Mouse (Mus musculus) spleen, adult 2 months (tissue): ENCODE data around the gene Oxsr1. TPM values are rescaled to one million over a fixed set of nuclear protein-coding genes. Genes with fewer than 3 reads are reported as not detected.
A peak's percentile ranks its signal among the peaks of the same experiment; 100 is the strongest.

Experiments used
- DNase-seq, 2 experiments: peaks; one replicate each; pipeline versions ENCODE4 v3.0.0 to v3.0.0-alpha.2; 2012 to 2021; ENCODE audit warnings: low spot score in 2 of 2, low read depth in 1 of 2
- H3K27ac ChIP-seq: fragments of 200-500 bp; 2 replicates; pipeline ENCODE4 v1.5.1; 2012; ENCODE audit warnings: low read length, inconsistent platforms; ENCODE audit not compliant: insufficient read depth
- H3K27me3 ChIP-seq: fragments of 200-500 bp; 2 replicates; pipeline ENCODE4 v1.6.1; 2012; ENCODE audit warnings: mild to moderate bottlenecking, moderate library complexity, low read length, inconsistent platforms; ENCODE audit not compliant: control insufficient read depth, insufficient read depth
- H3K36me3 ChIP-seq: fragments of 200-500 bp; 2 replicates; pipeline ENCODE4 v1.6.1; 2012; ENCODE audit warnings: mild to moderate bottlenecking, low read length, inconsistent platforms; ENCODE audit not compliant: control insufficient read depth, insufficient read depth
- H3K4me1 ChIP-seq: fragments of 200-500 bp; 2 replicates; pipeline ENCODE4 v1.6.1; 2011; ENCODE audit warnings: inconsistent platforms; ENCODE audit not compliant: control insufficient read depth, insufficient read depth, insufficient read length
- H3K4me3 ChIP-seq: fragments of 200-500 bp; 2 replicates; pipeline ENCODE4 v1.5.1; 2011; ENCODE audit warnings: mild to moderate bottlenecking, inconsistent platforms; ENCODE audit not compliant: insufficient read depth, insufficient read length; ENCODE audit errors: extremely low read depth
- CTCF ChIP-seq: fragments of 200-500 bp; IDR thresholded peaks from 2 replicates; pipeline ENCODE4 v1.5.1; 2011; ENCODE audit warnings: mild to moderate bottlenecking, inconsistent platforms; ENCODE audit not compliant: insufficient read depth, insufficient read length, insufficient replicate concordance; ENCODE audit errors: extremely low read depth
- POLR2A ChIP-seq: fragments of 200-500 bp; IDR thresholded peaks from 2 replicates; pipeline ENCODE4 v1.6.1; 2011; ENCODE audit warnings: low read depth, low read length, inconsistent platforms
- WGBS: fragments of 180-500 bp; shearing (Covaris S2); methylation state at CpG from one replicate; pipeline ENCODE4 v1.1.7; 2018; 5-methylcytosine and 5-hydroxymethylcytosine counted together
- polyA plus RNA-seq: library from polyadenylated mRNA; depleted of rRNA; stranded (reverse); fragments of >200 nt; gene quantifications from 2 replicates; pipeline ENCODE4 v1.2.3, GENCODE M21; 2012

Oxsr1 gene
- polyA plus RNA-seq, 1 experiment: 9.5 TPM

DNA sequence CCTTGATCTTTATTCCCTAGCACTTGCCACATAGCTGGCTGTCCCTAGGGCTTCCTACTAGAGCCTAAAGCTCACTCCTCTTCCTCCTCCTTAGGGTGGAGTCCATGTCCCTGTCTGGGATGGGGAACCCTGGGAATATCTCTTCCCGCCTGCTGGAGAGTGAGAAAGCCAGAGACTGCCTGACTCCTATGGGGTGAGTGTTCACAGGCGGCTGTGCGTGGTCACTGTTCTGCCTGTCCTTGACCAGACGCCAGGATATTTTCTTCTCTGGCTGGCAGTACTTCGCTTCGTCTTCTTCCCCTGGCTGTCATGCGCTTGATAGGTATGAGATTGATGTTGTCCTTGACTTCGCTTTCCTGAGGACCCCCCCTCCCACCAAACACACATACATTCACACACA, 24.1 kb upstream of the Oxsr1 start:
- Histone ChIP-seq H3K27me3 (no peaks in the 10 kb centered on the region), H3K36me3 (peaks cover 28% of the 10 kb centered on the region), H3K4me3 (no peak overlapping the region), H3K4me1 (peaks cover 4% of the 10 kb centered on the region; the same call in 1 of the 2 replicates), H3K27ac (no peak overlapping the region)
- no peak for DNase-seq
- TF ChIP-seq CTCF (no peak), POLR2A (no peak)
- 94% methylated on average over 8 of the region's 8 CpGs for WGBS

DNA sequence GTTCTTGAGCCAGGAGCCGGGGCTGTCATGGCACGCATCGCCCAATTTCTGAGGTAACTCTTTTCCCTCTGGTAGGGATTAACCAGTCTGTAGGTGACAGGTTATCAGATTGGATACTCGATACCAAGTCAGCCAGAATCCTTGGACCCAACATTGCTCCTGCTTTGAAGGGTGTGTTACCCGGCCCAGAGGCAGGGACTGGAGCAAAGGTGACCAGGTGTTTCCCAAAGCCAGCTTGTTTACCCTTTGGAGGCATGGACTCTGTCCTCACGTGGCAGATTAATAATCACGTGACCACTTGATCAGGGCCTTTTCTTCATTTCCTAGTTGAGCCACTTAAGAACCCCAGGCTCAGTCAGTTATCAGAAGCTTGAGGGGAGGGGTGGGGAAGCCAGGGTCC, 20.5 kb upstream of the Oxsr1 start:
- Histone ChIP-seq H3K27ac (no peak overlapping the region), H3K36me3 (peaks cover 20% of the 10 kb centered on the region), H3K4me3 (no peak overlapping the region), H3K4me1 (peaks cover 8% of the 10 kb centered on the region; the same call in 1 of the 2 replicates), H3K27me3 (no peaks in the 10 kb centered on the region)
- WGBS: 90% methylated on average over 7 of the region's 7 CpGs
- TF ChIP-seq POLR2A (no peak), CTCF (no peak)
- no peak for DNase-seq

DNA sequence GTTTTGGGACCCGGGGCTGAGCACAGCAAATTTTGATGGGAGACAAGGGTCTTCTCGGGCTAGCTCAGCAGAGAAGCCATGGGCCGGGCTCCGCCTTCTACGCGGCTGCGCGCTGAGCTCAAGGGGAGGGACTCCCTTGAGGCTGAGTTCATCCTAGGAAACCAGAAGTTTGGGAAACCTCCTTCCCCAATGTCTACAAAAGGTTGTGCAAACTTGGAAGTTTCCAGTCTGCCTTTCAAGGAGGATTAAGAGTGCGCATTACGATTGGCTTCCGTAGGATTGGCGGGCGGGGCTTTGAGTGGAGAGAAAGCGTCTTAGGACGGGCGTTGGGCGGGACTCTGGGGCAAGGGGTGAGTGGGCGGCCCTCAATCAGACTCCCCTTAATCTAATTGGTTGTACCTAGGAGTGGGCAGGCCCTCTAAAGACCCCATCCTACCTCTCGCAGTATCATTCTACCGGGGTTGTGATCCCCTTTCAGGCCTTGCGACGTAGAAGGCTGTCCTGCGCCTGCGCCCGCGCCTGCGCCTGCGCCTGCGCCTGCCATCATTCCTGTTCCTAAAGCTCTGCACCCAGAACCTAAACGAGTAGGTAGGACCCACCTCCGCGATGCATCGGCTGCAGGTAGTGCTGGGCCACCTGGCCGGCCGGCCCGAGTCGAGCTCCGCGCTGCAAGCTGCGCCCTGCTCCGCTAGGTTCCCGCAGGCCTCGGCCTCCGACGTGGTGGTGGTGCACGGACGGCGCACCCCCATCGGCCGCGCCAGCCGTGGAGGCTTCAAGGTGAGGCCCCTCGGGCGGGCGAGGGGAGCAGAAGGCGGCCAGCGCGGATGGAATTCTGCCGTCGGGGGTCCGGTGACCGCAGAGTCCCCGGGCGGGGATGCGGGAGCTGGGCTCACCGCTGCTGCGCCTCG, 18.9 kb upstream of the Oxsr1 start, which contains the start of gene Myd88:
TSS of gene Myd88 (minus strand) at position 503 of the 908 bp plus-strand sequence.
- Histone ChIP-seq H3K4me3 (peak within 1 kb of the TSS; percentile 92), H3K36me3 (peaks cover 21% of the 10 kb centered on the region), H3K4me1 (peaks cover 8% of the 10 kb centered on the region; the same call in 1 of the 2 replicates), H3K27ac (peak within 1 kb of the TSS; percentile 75), H3K27me3 (no peaks in the 10 kb centered on the region)
- WGBS: 1% methylated on average over 68 of the region's 68 CpGs
- DNase-seq: peak; percentile 91 to 93
- TF ChIP-seq CTCF (no peak), POLR2A (no peak; the same call in 1 of the 2 replicates)

DNA sequence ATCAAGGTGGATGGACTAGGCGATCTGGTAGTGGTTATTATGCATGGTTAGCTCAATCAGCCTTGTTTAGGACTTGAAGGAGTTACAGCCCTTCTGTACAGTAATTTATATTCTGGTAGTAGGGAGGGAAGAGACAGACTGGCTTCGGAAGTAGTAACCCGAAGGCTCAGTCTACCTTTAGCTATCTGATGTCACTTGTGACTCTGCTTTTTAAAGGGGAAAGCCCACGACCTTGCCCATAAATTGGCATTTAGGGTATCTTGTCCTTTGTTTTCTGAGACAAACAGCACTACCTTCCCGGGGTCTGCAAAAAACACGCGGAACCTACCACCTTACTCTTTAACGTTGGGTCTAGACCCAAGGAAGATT, 18.0 kb upstream of the Oxsr1 start:
- peak overlapping the region; percentile 92 for H3K4me3 ChIP-seq
- no peak for TF ChIP-seq CTCF
- TF ChIP-seq POLR2A: no peak
- H3K36me3 ChIP-seq: peaks cover 14% of the 10 kb centered on the region
- no peak for DNase-seq
- WGBS: 0% methylated on average over 8 of the region's 8 CpGs
- peak overlapping the region; percentile 75 for H3K27ac ChIP-seq
- H3K27me3 ChIP-seq: no peaks in the 10 kb centered on the region
- peaks cover 8% of the 10 kb centered on the region; the same call in 1 of the 2 replicates for H3K4me1 ChIP-seq

DNA sequence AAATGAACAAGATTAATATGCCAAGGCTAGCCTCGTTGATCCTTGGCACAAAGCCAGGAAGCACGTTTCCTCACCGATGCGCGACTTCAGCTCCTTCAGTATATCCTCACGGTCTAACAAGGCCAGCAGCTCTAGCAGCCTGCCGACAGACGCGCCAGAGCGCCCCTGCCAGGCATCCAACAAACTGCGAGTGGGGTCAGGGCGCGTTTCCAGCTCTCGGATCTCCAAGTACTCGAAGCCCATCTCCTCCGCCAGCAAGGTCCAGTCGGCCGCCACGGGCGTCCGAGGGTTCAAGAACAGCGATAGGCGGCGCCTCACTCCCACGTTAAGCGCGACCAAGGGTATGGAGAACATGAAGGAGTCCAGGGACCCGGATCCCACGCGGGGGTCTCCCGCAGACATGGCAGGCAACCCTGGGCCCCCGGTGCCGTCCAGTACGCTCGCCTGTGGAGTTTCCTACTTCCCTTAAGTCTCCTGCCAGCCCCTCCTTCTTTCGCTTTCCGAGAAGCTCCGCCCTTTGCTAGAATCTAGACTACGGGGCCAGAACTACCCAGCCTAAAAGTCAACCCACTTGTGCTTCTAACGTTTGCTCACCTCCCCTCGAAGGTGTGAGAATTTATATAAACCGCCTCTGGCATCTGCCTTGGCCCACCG, 17.5 kb upstream of the Oxsr1 start, which contains the start of gene Acaa1a:
TSS of gene Acaa1a (plus strand) at position 119 of the 654 bp plus-strand sequence.
- WGBS: under 1% methylated on average over 43 of the region's 43 CpGs
- H3K27ac ChIP-seq: peak within 1 kb of the TSS; percentile 75
- H3K36me3 ChIP-seq: peaks cover 12% of the 10 kb centered on the region
- TF ChIP-seq CTCF: no peak
- TF ChIP-seq POLR2A: peak; percentile 38
- no peaks in the 10 kb centered on the region for H3K27me3 ChIP-seq
- H3K4me1 ChIP-seq: peaks cover 8% of the 10 kb centered on the region; the same call in 1 of the 2 replicates
- H3K4me3 ChIP-seq: peak within 1 kb of the TSS; percentile 92
- DNase-seq: peak; percentile 46 to 66

DNA sequence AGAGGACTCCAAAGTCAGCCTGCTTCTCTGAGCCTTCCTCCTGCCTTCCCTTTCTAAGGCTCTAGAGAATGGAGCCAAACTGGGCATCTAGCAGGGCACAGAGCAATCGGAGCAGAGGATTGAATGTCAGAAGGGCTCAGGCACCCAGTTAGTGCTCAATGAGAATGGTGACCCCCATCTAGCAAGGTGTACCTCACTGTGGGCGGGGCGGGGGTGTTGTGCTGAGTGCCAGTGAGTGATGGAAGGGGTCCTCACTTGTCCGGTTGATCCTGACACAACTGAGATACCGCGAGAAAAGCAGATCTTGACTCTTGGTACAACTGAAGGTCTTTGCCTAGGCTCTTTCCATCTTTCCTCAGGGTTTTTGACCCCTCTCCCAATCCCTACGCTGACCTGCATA, 16.9 kb upstream of the Oxsr1 start:
- Histone ChIP-seq H3K4me3 (peak overlapping the region; percentile 92), H3K36me3 (peaks cover 9% of the 10 kb centered on the region), H3K4me1 (peaks cover 12% of the 10 kb centered on the region; the same call in 1 of the 2 replicates), H3K27ac (no peak overlapping the region), H3K27me3 (no peaks in the 10 kb centered on the region)
- DNase-seq: no peak
- WGBS: 39% methylated on average over 7 of the region's 7 CpGs
- no peak for TF ChIP-seq CTCF
